Mouse (Mus musculus): ENCODE results near the gene Nop56.

The Nop56 gene

GRCm38 (mm10) chr2:130274149-130274861 is at the start of gene Nop56:
Gene Nop56, plus strand, starts transcription at chr2:130274430.
- DNase-seq (ENCODE audit: low spot score): peak; percentile 98

- no peak for DNase-seq (ENCODE audit: low spot score)
Observed at GRCm38 (mm10) chr2:130246912-130247311, 27.3 kb upstream of the Nop56 start.

- no peak for DNase-seq (ENCODE audit: low spot score)
Observed at GRCm38 (mm10) chr2:130248226-130248625, 26.0 kb upstream of the Nop56 start.

DNA sequence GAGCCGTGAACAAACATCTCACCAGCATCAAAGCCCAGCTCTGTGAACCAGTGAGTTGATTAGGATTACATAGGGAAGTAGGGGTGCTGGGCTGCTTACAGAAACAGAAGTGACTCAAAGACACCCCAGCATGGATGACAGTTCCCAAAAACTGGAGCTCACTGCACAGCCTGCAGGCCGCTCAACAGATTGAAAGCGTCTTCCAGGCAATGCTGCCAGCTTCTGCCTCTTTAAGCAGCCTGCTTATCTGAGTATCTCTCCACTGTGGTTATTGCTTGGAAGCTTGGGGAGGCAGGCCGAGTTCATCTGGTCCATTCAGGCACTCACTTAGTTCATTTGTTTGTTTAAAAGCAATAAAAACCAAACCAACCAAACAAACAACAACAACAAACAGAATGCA is 17.5 kb upstream of the Nop56 start:
- DNase-seq (ENCODE audit: low spot score): no peak

- no peak for DNase-seq (ENCODE audit: low spot score)
Observed at GRCm38 (mm10) chr2:130260822-130261221, 13.4 kb upstream of the Nop56 start.

GRCm38 (mm10) chr2:130261914-130262313 is 12.3 kb upstream of the Nop56 start:
- DNase-seq (ENCODE audit: low spot score): no peak

GRCm38 (mm10) chr2:130262398-130262797 is 11.8 kb upstream of the Nop56 start:
- no peak for DNase-seq (ENCODE audit: low spot score)

DNA sequence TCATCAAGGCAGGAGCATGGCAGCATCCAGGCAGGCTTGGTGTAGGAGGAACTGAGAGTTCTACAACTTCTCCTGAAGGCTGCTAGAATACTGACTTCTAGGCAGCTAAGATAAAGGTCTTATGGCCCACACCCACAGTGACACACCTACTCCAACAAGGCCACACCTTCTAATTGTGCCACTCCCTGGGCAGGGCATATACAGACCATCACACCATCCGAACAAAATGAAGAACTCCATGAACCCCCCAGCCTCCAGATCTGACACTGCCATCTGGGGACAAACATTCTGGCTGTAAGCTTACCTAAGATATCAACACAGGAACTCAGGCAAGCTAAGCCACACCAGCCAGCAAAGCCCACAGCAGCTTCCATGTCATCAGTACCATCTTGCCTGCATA is 8.7 kb upstream of the Nop56 start:
- DNase-seq (ENCODE audit: low spot score): no peak

- no peak for DNase-seq (ENCODE audit: low spot score)
Observed at GRCm38 (mm10) chr2:130268074-130268473, 6.2 kb upstream of the Nop56 start.

DNA sequence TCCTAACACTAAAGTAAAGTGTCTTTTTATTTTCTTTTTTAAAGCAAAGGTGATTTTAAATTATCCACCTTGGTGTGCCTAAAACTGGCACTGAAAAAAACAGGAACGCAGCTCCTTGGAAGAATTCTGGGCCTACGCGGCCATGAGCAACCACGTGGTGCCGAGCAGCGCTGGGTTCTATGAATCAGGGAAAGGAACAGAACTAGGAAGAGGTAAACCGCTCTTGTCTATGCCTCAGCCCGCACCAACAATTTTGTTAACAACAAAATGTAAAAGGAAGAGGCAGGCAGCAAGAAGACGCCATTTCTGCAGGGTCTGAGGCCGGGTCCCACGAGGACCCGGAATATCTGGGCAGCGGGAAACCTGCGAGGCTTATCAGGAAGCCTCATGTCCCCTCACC is 498 bp upstream of the Nop56 start:
- no peak for DNase-seq (ENCODE audit: low spot score)

DNA sequence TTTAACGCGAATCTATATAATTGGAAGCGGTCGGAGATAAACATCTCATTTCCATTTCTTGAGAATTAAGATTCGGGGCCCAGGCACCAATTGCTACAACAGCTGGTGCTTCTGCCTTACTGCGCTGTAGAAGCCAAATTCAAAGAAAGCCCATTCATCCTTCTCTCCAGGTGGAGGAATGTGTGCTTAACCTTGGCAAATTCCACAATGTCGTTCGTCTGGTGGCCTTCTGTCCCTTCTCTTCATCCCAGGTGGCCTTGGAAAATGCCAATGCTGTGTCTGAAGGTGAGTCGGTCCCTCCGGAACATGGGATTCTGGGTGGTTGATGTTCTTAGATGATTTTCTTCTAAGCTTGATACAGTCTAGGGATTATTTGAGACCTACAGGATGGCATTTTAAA is 632 bp downstream of the Nop56 start:
- no peak for DNase-seq (ENCODE audit: low spot score)

- peak; percentile 84 for DNase-seq (ENCODE audit: low spot score)
Observed at GRCm38 (mm10) chr2:130275649-130276048, 1.4 kb downstream of the Nop56 start.

DNA sequence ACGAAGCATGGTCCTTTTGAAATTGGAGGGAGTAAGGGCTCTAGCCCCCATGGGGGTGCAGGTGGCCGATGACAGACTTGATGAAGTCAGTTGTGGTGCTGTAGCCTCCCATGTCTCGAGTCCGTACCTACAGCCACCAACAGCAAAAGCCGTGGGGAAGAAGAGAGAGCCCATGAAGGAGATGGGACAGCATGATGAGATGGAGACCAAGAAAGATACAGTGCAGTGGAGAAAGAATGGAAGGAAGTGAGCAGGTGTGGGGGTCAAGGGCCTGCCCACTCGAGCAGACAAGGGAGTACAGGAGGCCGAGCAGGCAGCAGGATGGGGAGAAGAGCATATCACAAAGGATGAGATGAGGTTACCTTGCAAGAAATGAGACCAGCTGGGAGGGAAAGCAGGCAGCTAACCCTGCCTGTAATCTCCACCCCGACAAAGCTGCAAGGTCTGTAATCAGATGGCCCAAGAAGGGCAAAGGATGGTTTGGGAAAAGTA is 5.4 kb downstream of the Nop56 start:
- no peak for DNase-seq (ENCODE audit: low spot score)

GRCm38 (mm10) chr2:130280224-130280623 is 6.0 kb downstream of the Nop56 start:
- DNase-seq (ENCODE audit: low spot score): no peak

- DNase-seq (ENCODE audit: low spot score): no peak
Observed at GRCm38 (mm10) chr2:130280818-130281217, 6.6 kb downstream of the Nop56 start.

GRCm38 (mm10) chr2:130283854-130284654 is 9.8 kb downstream of the Nop56 start, which contains the start of gene Idh3b:
Gene Idh3b, minus strand, starts transcription at chr2:130284547.
- DNase-seq (ENCODE audit: low spot score): peak; percentile 92

- no peak for DNase-seq (ENCODE audit: low spot score)
Observed at GRCm38 (mm10) chr2:130289086-130289485, 14.9 kb downstream of the Nop56 start.

- peak; percentile 73 for DNase-seq (ENCODE audit: low spot score)
Observed at GRCm38 (mm10) chr2:130291434-130291833, 17.2 kb downstream of the Nop56 start.

- DNase-seq (ENCODE audit: low spot score): no peak
Observed at GRCm38 (mm10) chr2:130293009-130293408, 18.8 kb downstream of the Nop56 start.

GRCm38 (mm10) chr2:130293486-130293885 is 19.3 kb downstream of the Nop56 start:
- no peak for DNase-seq (ENCODE audit: low spot score)

DNA sequence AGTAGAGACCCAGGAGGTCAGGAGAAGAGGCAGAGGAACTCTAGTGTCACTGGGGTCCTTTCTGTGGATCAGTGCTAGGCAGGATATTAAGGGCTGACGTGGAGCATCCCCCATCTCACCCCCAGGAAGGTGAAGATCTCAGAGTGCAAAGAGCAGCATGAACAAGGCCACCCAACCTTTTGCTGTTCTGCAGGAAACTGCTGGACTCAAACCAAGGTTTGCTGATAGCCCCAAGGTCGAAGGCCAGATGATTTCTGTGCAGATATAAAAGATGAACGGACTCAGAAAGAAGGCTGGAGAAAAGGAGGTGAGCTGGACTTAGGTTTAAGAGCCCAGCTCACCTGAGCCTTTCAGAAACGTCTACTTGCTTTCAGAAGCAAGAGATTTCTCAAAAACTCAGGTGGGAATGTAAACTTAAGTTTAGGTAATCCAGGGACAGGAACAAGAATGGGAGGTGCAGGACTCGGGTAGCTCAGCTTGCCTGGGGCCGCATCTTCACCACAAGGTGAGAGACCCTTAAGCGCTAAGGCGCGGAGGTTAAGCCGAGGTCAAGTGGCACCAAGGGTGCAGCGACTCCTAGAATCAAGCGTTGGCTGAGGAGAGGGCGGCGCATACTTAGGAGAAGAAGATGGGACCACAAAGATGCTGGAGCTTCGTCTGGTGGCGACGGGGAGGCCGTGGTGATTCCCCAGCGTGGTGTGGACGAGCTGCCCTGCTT is 20.1 kb downstream of the Nop56 start:
- DNase-seq (ENCODE audit: low spot score): no peak

GRCm38 (mm10) chr2:130294936-130295277 is 20.7 kb downstream of the Nop56 start, which contains the start of gene Ebf4:
Gene Ebf4, plus strand, starts transcription at chr2:130295169.
- peak; percentile 73 for DNase-seq (ENCODE audit: low spot score)

All from testis, postnatal 10 days (tissue).